Mouse (Mus musculus) spleen, embryonic (tissue): ENCODE measurements around the gene Bok.

ENCODE experiments used
- CTCF ChIA-PET: fragments of 350-600 bp; sonication (Branson Sonifier 250); formaldehyde crosslinking; loops from one replicate; lab custom pipeline; 2022; lab: Charles Lee

Bok gene

GRCm38 (mm10) chr1:93691106-93691505 lies 5.6 kb downstream of the Bok start:
- CTCF ChIA-PET, result no interaction called here

GRCm38 (mm10) chr1:93691786-93692357 lies 6.4 kb downstream of the Bok start:
- CTCF ChIA-PET, result no interaction called here

DNA sequence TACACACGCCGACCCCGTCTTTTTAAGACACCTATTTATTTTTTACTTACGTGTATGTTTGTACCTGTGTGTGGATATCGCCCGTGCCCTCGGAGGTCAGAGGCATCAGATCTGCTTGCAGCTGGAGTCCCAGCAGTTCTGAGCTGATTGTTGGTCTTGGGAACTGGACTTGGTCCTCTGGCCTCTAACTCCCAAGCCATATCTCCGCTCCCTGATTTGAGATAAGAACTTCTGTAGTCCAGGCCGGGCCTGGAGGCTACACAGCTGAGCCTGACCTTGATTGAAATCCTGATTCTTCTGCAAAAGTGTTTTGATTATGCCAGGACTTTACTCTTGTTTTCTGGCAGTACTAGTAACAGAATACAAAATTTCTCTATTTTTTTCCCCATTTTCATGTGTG lies 7.3 kb downstream of the Bok start:
- CTCF ChIA-PET, result no interaction called here

- CTCF ChIA-PET, result no interaction called here
These were observed 8.0 kb downstream of the Bok start for GRCm38 (mm10) chr1:93693502-93693901.

DNA sequence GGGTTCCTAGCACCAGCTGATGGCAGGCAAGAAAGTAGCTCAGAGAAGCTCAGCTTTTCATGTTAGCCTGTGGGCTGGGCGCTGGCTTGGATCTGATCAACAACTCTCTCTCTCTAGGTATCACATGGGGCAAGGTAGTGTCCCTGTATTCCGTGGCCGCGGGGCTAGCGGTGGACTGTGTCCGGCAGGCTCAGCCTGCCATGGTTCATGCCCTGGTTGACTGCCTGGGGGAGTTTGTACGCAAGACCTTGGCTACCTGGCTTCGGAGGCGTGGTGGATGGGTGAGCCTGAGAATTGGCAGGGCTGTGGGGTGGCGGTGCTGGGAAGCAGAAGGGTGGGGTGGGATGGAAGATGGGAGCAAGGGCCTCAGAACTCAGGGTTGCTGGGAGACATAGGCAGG lies 8.5 kb downstream of the Bok start:
- CTCF ChIA-PET, result no interaction called here

- CTCF ChIA-PET, result no interaction called here
These were observed 9.5 kb downstream of the Bok start for GRCm38 (mm10) chr1:93694966-93695365.

DNA sequence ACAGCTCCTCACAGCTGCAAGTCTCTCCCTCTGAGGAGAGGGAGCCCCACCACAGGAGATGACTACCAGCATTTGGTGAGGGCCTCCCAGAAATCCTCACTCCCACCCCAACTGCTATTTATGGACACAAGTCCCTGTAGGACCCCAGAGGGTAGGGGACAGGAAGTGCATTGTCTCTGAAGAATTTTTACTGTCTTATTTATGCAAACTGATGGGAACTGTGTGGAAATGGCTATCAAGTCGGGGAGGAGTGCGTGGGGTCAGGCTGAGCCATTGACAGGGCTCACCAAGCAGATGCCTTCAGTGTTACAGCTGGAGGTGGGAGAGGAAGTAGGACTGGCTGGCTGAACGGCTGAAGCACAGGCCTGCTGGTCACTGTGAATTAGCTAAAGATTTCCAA lies 11.9 kb downstream of the Bok start:
- CTCF ChIA-PET, result no interaction called here

- CTCF ChIA-PET, result no interaction called here
These were observed 13.7 kb downstream of the Bok start for GRCm38 (mm10) chr1:93699159-93699558.

GRCm38 (mm10) chr1:93702106-93702505 lies 16.6 kb downstream of the Bok start:
- CTCF ChIA-PET, result no interaction called here

DNA sequence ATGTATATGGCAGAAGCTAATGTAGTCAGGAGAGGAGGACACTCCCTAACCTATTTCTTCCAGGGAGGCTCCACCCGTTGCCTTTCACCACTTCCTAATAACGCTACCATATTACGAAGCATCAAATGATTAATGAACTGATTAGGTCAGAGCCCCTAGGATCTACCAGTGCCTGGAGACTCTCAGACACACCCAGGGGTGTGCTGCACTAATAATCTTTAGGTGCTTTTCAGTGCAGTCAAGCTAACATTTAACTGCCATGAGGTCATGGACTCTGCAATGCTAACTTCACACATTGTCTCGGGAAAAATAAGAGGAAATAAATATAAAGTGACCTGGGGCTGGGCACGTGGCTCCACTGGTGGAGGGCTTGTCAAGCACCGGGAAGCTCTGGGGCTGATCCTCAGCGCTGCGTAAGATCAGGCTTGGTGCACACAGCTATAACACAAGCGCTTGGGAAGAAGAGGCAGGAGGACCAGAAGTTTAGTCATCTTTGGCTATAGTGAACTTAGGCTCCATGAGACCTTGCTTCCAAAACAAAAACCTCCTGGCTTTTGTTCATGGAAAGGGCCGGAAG lies 18.1 kb downstream of the Bok start:
- CTCF ChIA-PET, result no interaction called here

GRCm38 (mm10) chr1:93704341-93704740 lies 18.9 kb downstream of the Bok start:
- CTCF ChIA-PET, result no interaction called here

DNA sequence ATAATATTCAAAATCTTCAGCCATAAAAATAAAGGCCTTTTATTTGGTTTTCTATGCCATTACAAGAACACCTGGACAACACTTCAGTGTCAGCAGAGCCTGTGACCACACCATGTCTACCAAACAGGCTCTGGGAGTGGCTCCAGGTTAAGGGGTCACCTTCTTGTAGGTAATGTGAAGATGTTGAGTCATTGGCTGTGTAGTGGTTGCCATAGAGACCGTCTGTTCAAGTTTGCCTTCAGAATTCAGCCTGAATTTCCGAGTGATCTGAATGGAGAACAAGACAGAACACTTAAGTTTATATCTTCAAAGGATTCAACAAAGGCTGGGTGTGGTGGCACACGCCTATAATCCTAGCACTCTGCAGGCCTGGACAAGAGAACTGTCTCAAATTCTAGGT lies 19.9 kb downstream of the Bok start:
- CTCF ChIA-PET, result no interaction called here

- CTCF ChIA-PET, result no interaction called here
These were observed 30.7 kb downstream of the Bok start for GRCm38 (mm10) chr1:93716166-93716565.

- CTCF ChIA-PET, result no interaction called here
These were observed 36.1 kb downstream of the Bok start for GRCm38 (mm10) chr1:93721557-93721956.

DNA sequence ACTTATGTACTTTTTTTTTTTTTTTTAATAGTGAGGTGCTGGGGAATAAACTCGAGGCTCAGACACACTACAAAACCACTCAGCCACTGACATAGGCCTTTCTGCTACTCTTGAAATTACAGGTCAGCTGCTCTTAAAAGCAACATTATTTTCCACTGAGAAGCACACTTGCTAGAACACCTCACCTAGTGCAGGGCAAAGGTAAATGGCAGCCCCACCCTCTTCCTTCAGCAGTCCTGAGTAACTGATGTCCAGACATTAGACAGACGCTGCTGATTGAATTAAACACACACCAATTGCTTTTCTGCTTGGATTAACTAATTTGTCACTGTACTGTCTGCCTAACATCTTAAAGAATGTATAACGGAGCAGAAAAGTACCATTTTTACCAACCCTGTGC lies 39.2 kb downstream of the Bok start:
- CTCF ChIA-PET, result no interaction called here

DNA sequence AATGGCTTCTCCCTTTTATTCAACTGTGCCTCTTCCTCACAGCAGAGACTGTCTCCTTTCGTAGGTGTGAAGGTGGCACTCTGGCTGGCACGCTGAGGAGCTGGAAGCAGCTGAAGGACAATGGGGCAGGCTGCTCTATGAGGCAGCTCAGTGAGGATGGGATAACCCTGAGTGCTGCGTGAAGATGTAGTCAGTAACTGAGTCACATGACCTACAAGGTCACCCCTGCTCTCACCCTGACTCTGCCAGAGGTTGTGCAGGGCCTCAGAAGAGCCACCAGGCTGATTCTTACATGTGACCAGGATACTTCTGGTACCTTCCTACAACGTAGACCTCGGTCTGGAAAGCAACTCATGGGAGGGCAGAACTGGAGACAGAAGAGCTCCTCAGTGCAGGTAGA lies 40.2 kb downstream of the Bok start:
- CTCF ChIA-PET, result interaction anchor here (0.6 kb wide), 1 partner anchor 200 kb away, joined by 3 read pairs; no protein-coding TSS in a partner anchor

- CTCF ChIA-PET, result interaction anchor here (0.6 kb wide), 1 partner anchor 200 kb away, joined by 3 read pairs; no protein-coding TSS in a partner anchor
These were observed 40.7 kb downstream of the Bok start for GRCm38 (mm10) chr1:93726116-93726515.

DNA sequence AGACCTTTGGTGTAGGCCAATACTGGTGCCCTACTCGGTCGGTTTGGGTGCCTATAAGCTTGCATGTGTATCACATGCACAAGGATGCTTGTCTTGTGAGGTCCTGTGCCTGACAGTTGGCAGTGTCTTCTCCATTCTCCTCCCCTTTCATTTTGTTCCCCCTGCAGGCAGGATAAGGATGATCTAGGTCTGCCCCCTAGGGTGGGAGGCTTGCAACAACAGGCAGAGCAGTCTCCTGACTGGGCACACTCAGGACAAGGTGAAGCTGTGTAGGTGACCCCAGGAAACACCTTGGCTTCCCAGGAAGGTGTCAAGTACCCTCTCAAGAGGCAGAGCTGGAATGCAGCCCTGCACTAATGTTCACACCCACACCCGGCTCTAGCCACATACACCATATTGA lies 41.5 kb downstream of the Bok start:
- CTCF ChIA-PET, result no interaction called here

DNA sequence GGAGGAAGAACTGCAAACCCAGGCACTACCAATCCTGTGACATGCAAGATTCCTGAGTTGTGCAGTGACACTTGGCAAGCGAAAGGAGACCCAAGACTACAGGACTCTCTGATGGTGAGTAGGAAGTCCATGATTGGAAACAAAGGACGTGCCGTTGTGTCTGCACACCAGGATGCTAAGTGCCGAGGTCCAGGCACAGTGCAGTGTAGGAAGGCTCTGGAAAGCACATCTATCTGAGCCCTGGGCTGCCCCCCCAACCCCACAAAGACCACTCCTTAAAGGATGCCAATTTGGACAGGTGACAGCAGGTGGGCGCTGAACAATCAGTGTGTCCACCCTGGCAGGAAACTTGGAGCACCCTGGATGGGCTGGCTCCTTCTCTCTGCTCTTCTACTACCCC lies 45.6 kb downstream of the Bok start:
- CTCF ChIA-PET, result no interaction called here

- CTCF ChIA-PET, result no interaction called here
These were observed 46.4 kb downstream of the Bok start for GRCm38 (mm10) chr1:93731880-93732281.

DNA sequence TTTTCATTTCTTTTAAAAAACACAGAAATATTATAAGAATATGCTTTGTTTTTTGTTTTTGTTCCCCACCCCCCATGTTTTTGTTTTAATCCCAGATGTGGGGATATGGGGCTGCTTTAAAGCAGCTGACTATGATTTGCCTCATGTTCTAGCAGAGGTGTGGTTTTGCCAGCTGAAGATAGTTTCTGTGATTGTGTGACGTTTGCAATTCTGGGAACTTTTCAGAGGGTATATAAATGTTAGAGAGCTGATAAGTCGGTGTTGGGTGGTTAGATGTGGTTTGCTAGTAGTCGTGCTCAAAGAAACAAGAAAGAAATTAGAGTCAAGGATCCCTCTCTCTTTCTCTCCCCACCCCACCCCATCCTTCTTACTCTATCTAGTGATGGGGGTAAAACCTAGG lies 50.4 kb downstream of the Bok start:
- CTCF ChIA-PET, result no interaction called here

DNA sequence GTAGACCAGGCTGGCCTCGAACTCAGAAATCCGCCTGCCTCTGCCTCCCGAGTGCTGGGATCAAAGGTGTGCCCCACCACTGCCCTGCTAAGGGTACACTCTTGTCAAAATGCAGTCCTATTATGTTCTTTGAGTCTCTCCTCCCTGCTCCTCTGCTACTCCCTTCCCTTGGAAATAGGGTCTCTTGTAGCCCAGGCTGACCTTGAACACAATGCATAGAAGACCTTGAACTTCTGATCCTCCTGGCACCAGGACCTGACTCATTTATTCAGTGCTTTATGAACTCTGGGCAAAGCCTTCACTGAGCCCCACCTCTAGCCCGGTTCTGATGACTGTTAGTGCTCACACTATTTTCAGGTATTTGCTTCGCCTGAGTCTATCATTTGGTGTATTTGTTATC lies 52.3 kb downstream of the Bok start:
- CTCF ChIA-PET, result no interaction called here

DNA sequence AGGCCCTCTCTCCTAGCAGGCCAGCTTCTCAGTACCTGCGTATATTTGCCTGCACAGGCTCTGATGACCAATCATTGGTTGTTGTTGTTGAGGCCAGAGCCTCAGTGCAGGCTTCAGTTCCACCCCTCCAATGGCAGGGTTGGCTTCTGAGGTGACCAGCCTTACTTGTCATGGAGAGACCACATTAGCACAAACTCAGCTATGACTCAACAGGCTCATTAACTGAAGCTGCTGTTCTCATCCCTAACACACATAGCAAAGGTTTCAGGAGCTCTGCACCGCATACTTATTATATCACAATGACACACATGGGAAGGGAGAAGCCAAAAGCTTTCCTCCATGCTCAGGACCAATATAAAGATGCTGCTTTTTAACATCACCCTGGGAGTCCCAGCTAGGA lies 55.2 kb downstream of the Bok start:
- CTCF ChIA-PET, result no interaction called here

GRCm38 (mm10) chr1:93741987-93742386 lies 56.5 kb downstream of the Bok start:
- CTCF ChIA-PET, result interaction anchor here (0.6 kb wide), 2 partner anchors 75 to 1576 kb away, joined by 4 to 5 read pairs; no protein-coding TSS in a partner anchor
